Mouse (Mus musculus) heart, postnatal 0 days (tissue): Measurements from ENCODE around the gene Msh5. TPM values are rescaled to one million over a fixed set of nuclear protein-coding genes. Genes with fewer than 3 reads are reported as not detected.

Source experiments
- ATAC-seq: fragments of 200-750 bp; cut with Nextera tagmentation; 2 replicates; pipeline ENCODE4 v1.8.0; 2017; ENCODE audit warnings: low read depth, moderate number of reproducible peaks, moderate library complexity; ENCODE audit not compliant: insufficient read depth
- DNase-seq: peaks from one replicate; pipeline ENCODE4 v3.0.0-alpha.2; 2016; ENCODE audit warnings: low spot score
- H3K27ac ChIP-seq: fragments of 300-500 bp; sonication (generic); 2 replicates; pipeline ENCODE4 v1.5.1; 2014; ENCODE audit warnings: low read depth, mild to moderate bottlenecking
- H3K27me3 ChIP-seq: fragments of 300-500 bp; sonication (generic); 2 replicates; pipeline ENCODE4 v1.6.1; 2014; ENCODE audit warnings: low read length, mixed read lengths; ENCODE audit not compliant: control insufficient read depth, insufficient read depth
- H3K36me3 ChIP-seq: fragments of 300-500 bp; sonication (generic); replicated peaks from 2 replicates; pipeline ENCODE4 v1.6.1; 2014; ENCODE audit warnings: low read length, mixed read lengths; ENCODE audit not compliant: control insufficient read depth, insufficient read depth
- H3K4me1 ChIP-seq: fragments of 300-500 bp; sonication (generic); 2 replicates; pipeline ENCODE4 v1.6.1; 2014; ENCODE audit warnings: antibody characterized with exemption; ENCODE audit not compliant: control insufficient read depth, insufficient read depth
- H3K4me2 ChIP-seq: fragments of 300-500 bp; sonication (generic); 2 replicates; pipeline ENCODE4 v1.6.1; 2014; ENCODE audit warnings: low read depth, mild to moderate bottlenecking, low read length, moderate library complexity
- H3K4me3 ChIP-seq: fragments of 300-500 bp; sonication (generic); 2 replicates; pipeline ENCODE4 v1.5.1; 2014; ENCODE audit warnings: low read depth, low read length
- H3K9ac ChIP-seq: fragments of 300-500 bp; sonication (generic); replicated peaks from 2 replicates; pipeline ENCODE4 v1.6.1; 2014; ENCODE audit warnings: low read depth, low read length, mixed read lengths
- H3K9me3 ChIP-seq: fragments of 300-500 bp; sonication (generic); replicated peaks from 2 replicates; pipeline ENCODE4 v1.6.1; 2016; ENCODE audit warnings: low read length; ENCODE audit not compliant: control insufficient read depth
- CTCF ChIP-seq: IDR thresholded peaks from 2 replicates; pipeline ENCODE4 v1.5.1; 2016; ENCODE audit warnings: antibody characterized with exemption, control low read depth, low read depth
- EP300 ChIP-seq: IDR thresholded peaks from 2 replicates; pipeline ENCODE4 v1.6.1; 2016; ENCODE audit warnings: antibody characterized with exemption, low read depth
- WGBS: fragments of 180-500 bp; shearing (Covaris S2); extraction: QIAGEN DNeasy Blood & Tissue Kit; methylation state at CpG from one replicate; pipeline ENCODE4 v1.1.7; 2014; 5-methylcytosine and 5-hydroxymethylcytosine counted together
- polyA plus RNA-seq: library from polyadenylated mRNA; unstranded; fragments of >200 nt; fragmentation: Nextera tagmentation; extraction: Ambion mirVana; gene quantifications from 2 replicates; pipeline ENCODE4 v1.2.1, GENCODE M21; 2015
- total RNA-seq: library from RNA; depleted of rRNA; stranded (reverse); fragments of >200 nt; gene quantifications from 2 replicates; pipeline ENCODE4 v1.2.3, GENCODE M21; 2014; ENCODE audit warnings: low replicate concordance

Gene Msh5
- total and polyA plus RNA-seq, 2 experiments from 2014 or later: 1.2 to 1.4 TPM

DNA sequence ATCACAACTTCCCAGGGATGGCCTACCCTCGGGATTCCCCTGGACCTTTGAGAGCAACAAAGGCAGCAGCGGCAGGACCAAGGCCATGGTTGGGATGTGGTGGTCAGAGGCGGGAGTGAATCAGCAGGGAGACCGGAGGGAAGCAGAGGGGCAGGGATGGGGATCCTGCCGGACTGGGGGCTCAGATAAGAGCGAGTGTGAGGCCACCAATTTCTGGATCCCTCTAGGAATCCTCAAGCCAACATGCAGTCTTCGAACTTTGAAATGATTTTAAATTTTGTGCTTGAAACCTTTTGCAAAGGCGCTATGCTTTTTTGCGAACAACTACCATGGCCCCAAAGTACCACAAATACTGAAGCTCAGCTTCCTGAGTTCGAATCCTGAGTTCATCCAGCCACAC, 19.5 kb upstream of the Msh5 start, which contains the start of gene Mpig6b:
TSS of gene Mpig6b (minus strand) at position 101 of the 400 bp plus-strand sequence.
- Histone ChIP-seq H3K4me3 (peak within 1 kb of the TSS; percentile 28), H3K9me3 (no peaks in the 10 kb centered on the region), H3K27me3 (peaks cover 44% of the 10 kb centered on the region), H3K4me1 (peaks cover 10% of the 10 kb centered on the region), H3K27ac (no peak within 1 kb of the TSS), H3K9ac (no peak within 1 kb of the TSS), H3K36me3 (peaks cover 16% of the 10 kb centered on the region), H3K4me2 (peak within 1 kb of the TSS; percentile 53)
- TF ChIP-seq EP300 (no peak), CTCF (no peak)
- no peak for ATAC-seq
- DNase-seq: no peak
- 51% methylated on average over 10 of the region's 10 CpGs for WGBS

DNA sequence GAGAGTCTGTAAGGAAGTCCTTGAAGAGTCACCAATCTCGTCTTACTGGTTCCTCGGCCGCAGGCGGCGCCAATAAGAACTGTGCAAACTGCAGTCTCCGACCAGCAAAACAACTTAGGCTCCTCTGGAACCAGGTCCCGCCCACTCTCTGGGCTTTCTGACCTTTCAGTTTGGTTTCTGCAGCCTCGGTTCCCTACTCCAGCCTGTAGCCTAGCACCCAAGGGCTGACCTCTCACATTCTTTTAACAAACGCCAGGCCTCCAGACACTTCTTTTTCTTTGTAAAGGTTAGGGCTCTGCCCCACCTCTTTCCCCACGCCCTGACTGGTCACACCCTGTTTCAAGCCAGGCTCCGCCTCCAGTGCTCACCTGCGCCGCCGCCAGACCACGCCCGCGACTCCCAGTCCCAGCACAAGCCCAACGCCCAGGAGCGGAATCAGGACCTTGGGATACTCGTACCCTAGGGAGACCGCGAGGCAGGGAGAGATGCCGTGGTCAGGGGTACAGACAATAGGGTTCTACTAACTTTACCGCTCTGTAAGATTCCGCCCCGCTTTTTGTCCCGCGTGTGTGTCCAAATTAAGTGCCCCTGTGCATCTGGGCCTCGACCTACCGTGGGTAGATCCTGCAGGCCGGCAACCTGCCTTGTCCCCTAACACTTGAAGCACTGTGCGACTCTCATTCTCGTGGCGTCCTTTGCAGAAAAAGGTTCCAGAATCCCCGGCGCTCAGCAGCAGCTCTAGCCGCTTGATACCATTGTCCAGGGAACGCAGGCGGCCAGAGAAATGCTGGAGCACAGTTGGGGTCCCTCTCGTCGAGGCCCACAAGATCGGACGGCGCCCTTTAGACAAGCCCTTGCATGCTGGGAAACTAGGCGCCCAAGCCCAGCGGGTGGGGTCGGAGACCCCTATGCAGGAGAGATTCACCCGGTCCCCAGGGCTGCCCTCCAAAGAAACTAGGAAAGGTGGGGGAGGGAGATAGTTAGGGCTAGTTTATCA, 18.7 kb upstream of the Msh5 start, which contains the start of gene Ly6g6c:
TSS of gene Ly6g6c (plus strand) at position 438 of the 997 bp plus-strand sequence.
- Histone ChIP-seq H3K27me3 (peaks cover 44% of the 10 kb centered on the region), H3K36me3 (peaks cover 22% of the 10 kb centered on the region)
- TF ChIP-seq CTCF (no peak), EP300 (no peak)

DNA sequence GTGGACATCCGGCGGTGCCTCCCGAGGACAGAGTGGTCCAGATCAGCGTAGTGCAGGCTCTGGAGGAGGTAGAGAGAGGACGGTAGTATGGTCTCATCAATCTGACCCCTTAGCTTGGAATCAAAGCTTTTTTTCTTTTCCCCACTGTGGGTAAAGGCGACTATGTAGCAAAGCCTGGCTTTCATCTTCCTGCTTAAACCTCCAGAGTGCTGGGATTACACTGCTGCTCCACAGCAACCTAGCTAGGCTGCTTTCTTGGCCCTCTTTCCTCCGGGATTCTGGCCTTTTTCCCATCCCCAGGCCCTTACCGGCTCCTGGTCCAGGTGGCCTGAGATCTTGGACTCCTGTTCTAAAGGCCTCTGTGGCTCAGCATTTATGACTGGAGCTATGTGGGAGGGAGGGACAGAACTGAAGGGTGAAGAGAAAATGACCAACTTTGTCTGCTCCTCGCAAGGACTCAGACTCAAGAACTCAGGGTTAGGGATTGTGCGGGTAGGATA, 17.9 kb upstream of the Msh5 start:
- Histone ChIP-seq H3K27me3 (peaks cover 44% of the 10 kb centered on the region), H3K36me3 (peaks cover 22% of the 10 kb centered on the region), H3K4me1 (peaks cover 14% of the 10 kb centered on the region), H3K9me3 (no peaks in the 10 kb centered on the region), H3K9ac (no peak overlapping the region), H3K27ac (no peak overlapping the region), H3K4me3 (peak overlapping the region; percentile 28), H3K4me2 (peak overlapping the region; percentile 53)
- DNase-seq: no peak
- no peak for TF ChIP-seq EP300
- no peak for TF ChIP-seq CTCF
- WGBS: 37% methylated on average over 10 of the region's 10 CpGs
- ATAC-seq: no peak

More for the DNA sequence above, 18.7 kb upstream of the Msh5 start, which contains the start of gene Ly6g6c:
- Histone ChIP-seq H3K4me2 (peak within 1 kb of the TSS; percentile 53), H3K9me3 (no peaks in the 10 kb centered on the region), H3K4me3 (peak within 1 kb of the TSS; percentile 28), H3K9ac (no peak within 1 kb of the TSS), H3K27ac (no peak within 1 kb of the TSS), H3K4me1 (peaks cover 11% of the 10 kb centered on the region)
- peak; percentile 35 for DNase-seq
- WGBS: 4% methylated on average over 48 of the region's 48 CpGs
- no peak for ATAC-seq

DNA sequence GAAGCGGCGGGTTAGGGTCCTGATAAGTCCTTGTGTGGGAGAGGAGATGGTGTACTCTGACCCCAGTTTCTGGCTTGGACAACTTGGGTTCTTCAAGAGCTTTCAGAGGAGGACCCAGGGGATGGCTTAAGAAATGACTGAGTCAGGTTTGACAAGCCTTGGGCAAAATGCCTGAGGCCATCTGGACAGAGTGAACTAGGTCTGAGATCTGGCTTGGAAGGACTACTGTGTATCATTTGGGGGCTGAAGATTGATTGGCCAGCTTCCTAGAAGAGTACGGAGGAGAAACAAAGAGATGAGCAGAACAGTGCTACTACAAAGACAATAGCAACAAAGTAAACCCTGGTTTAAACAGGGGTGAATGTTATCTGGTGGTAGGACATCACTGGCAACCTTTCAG, 16.9 kb upstream of the Msh5 start:
- Histone ChIP-seq H3K9ac (no peak overlapping the region), H3K4me1 (peaks cover 14% of the 10 kb centered on the region), H3K4me3 (no peak overlapping the region), H3K4me2 (no peak overlapping the region), H3K27me3 (peaks cover 44% of the 10 kb centered on the region), H3K9me3 (no peaks in the 10 kb centered on the region), H3K36me3 (peaks cover 23% of the 10 kb centered on the region), H3K27ac (no peak overlapping the region)
- no peak for ATAC-seq
- DNase-seq: no peak
- WGBS: 86% methylated on average over 3 of the region's 3 CpGs
- TF ChIP-seq EP300: no peak
- no peak for TF ChIP-seq CTCF

DNA sequence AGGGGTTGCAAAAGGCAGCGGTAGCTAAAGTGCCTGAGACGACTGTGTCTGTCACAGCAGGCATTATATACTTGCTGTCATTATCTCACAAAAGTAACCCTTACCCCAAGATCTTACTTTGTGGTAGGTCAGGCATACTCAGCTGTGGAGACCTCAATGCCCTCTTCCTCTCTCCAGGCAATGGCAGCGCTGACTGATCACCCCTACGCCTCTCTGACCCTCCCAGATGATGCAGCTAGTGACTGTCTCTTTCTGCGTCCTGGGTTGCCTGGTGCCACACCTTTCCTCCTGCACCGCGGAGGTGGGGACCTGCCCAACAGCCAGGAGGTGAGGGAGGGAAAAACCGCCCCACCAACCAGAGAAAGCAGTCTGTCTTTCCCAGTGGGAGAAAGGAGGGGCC, 14.8 kb upstream of the Msh5 start:
- Histone ChIP-seq H3K27ac (no peak overlapping the region), H3K4me1 (peaks cover 14% of the 10 kb centered on the region), H3K9ac (no peak overlapping the region), H3K9me3 (no peaks in the 10 kb centered on the region), H3K4me2 (no peak overlapping the region), H3K4me3 (no peak overlapping the region), H3K36me3 (peaks cover 43% of the 10 kb centered on the region), H3K27me3 (peaks cover 26% of the 10 kb centered on the region)
- WGBS: 90% methylated on average over 8 of the region's 8 CpGs
- DNase-seq (no peak), ATAC-seq (no peak)
- no peak for TF ChIP-seq CTCF
- no peak for TF ChIP-seq EP300
